Mouse (Mus musculus) spleen, adult 2 months (tissue): Measurements from ENCODE around the gene Adnp. TPM values are rescaled to one million over a fixed set of nuclear protein-coding genes. Genes with fewer than 3 reads are reported as not detected.

ENCODE experiments used
- DNase-seq, 2 experiments: peaks; one replicate each; pipeline versions ENCODE4 v3.0.0 to v3.0.0-alpha.2; 2012 to 2021; ENCODE audit warnings: low spot score in 2 of 2, low read depth in 1 of 2
- H3K27ac ChIP-seq: fragments of 200-500 bp; 2 replicates; pipeline ENCODE4 v1.5.1; 2012; ENCODE audit warnings: low read length, inconsistent platforms; ENCODE audit not compliant: insufficient read depth
- H3K27me3 ChIP-seq: fragments of 200-500 bp; 2 replicates; pipeline ENCODE4 v1.6.1; 2012; ENCODE audit warnings: mild to moderate bottlenecking, moderate library complexity, low read length, inconsistent platforms; ENCODE audit not compliant: control insufficient read depth, insufficient read depth
- H3K36me3 ChIP-seq: fragments of 200-500 bp; 2 replicates; pipeline ENCODE4 v1.6.1; 2012; ENCODE audit warnings: mild to moderate bottlenecking, low read length, inconsistent platforms; ENCODE audit not compliant: control insufficient read depth, insufficient read depth
- H3K4me1 ChIP-seq: fragments of 200-500 bp; 2 replicates; pipeline ENCODE4 v1.6.1; 2011; ENCODE audit warnings: inconsistent platforms; ENCODE audit not compliant: control insufficient read depth, insufficient read depth, insufficient read length
- H3K4me3 ChIP-seq: fragments of 200-500 bp; 2 replicates; pipeline ENCODE4 v1.5.1; 2011; ENCODE audit warnings: mild to moderate bottlenecking, inconsistent platforms; ENCODE audit not compliant: insufficient read depth, insufficient read length; ENCODE audit errors: extremely low read depth
- CTCF ChIP-seq: fragments of 200-500 bp; IDR thresholded peaks from 2 replicates; pipeline ENCODE4 v1.5.1; 2011; ENCODE audit warnings: mild to moderate bottlenecking, inconsistent platforms; ENCODE audit not compliant: insufficient read depth, insufficient read length, insufficient replicate concordance; ENCODE audit errors: extremely low read depth
- POLR2A ChIP-seq: fragments of 200-500 bp; IDR thresholded peaks from 2 replicates; pipeline ENCODE4 v1.6.1; 2011; ENCODE audit warnings: low read depth, low read length, inconsistent platforms
- WGBS: fragments of 180-500 bp; shearing (Covaris S2); methylation state at CpG from one replicate; pipeline ENCODE4 v1.1.7; 2018; 5-methylcytosine and 5-hydroxymethylcytosine counted together
- polyA plus RNA-seq: library from polyadenylated mRNA; depleted of rRNA; stranded (reverse); fragments of >200 nt; gene quantifications from 2 replicates; pipeline ENCODE4 v1.2.3, GENCODE M21; 2012

The Adnp gene
- polyA plus RNA-seq, 1 experiment, result 15.7 TPM

DNA sequence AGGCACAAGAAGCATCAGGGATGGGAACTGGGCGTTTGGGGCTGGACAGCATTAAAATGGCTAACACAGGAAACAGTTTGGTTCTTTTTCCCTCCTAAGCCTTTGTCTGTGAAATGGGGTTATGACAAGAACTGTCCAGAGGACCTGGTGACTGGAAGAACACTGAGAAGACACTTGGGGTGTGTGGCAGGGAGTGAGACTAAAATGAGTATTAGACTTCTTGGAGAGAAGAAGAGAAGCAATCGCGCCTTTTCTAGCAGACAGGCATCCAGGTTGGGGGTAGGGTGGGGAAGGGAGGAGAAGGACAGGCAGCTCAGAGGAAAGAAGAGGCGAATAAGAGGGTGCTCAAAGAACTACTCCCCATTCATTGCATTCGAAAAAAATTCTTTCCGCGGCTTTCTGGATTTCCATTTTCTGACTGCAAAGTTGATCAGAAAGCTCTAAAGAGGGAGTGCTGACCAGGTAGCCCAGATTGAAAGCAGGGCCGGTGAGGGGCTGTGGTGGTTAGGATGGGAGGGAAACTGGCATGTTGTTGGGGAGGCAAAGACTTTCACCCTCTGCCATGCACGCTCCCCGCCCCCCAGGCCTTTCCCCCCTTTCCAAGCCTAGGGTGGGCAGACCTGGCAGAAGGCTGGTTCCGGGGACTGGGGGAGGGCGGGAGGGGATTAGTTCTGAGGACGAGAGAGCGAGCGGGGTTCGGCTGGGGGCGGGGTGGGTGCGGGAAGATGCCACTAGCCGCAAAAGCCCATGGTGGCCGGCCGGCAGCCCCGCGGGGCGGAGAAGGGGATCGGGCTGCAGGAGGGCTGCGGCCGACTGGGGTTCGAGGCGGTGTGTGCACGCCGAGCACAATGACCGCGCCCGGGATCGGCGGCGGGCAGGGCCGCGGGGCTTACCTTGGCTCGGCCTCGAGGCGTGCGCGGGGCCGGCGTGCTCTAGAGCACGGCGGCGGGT lies 956 bp downstream of the Adnp start:
- Histone ChIP-seq H3K27ac (peak overlapping the region; percentile 98), H3K4me3 (peak overlapping the region; percentile 91), H3K36me3 (peaks cover 5% of the 10 kb centered on the region; the same call in 1 of the 2 replicates), H3K4me1 (peaks cover 17% of the 10 kb centered on the region), H3K27me3 (no peaks in the 10 kb centered on the region)
- TF ChIP-seq POLR2A, result no peak
- TF ChIP-seq CTCF, result no peak
- peak in 1 of 2 experiments; percentile 11 for DNase-seq
- WGBS, result under 1% methylated on average over 49 of the region's 49 CpGs

DNA sequence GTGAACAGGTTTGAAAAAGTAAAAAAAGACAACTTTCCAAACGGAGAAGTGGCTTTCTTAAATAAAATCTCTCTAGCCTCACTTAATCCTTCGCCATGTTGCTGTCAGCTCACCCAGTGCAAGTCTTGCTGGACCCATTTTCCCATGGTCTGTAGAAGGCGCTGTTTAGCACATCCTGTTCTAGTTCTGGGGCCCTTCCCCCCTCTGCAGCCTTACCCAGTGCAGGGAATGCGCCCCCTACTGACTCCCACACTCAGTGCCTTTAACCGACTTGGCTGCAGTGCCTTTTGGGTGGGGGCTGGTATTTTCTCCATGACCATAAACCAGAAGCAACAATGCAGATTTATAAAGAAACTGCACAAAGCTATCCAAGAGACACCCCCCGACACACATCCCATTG lies 1.6 kb downstream of the Adnp start:
- DNase-seq, result peak; percentile 87 to 89
- no peaks in the 10 kb centered on the region for H3K27me3 ChIP-seq
- peak overlapping the region; percentile 36; the same call in 1 of the 2 replicates for H3K27ac ChIP-seq
- 1% methylated on average over 6 of the region's 6 CpGs for WGBS
- TF ChIP-seq POLR2A (no peak), CTCF (peak; percentile 91; the same call in 1 of the 2 replicates)
- H3K36me3 ChIP-seq, result peaks cover 4% of the 10 kb centered on the region; the same call in 1 of the 2 replicates
- peak overlapping the region; percentile 91 for H3K4me3 ChIP-seq
- H3K4me1 ChIP-seq, result peaks cover 17% of the 10 kb centered on the region

DNA sequence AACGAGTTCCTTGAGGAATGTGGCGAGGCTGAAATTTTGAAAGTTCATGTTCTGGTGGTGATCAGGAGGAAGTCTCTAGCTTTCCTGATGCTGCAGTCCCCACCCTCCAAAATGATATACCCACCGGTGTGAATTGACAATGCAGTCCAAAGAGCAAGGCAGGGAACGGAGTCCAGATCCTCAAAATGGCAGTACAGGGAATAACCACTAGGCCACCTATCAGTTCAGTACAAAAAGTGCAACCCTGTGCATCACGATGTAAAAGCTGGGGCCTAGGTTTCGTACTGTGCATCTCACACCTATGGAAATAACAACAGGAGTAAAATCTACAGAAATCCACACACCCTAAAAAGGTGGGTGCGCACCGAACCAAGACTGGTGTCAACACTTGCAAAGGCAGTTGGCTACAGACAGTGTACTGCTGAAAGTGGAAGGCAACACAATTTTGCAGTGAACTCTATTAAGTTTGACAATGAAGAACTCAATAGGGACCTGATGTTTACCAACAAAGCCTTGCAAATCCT lies 2.4 kb downstream of the Adnp start:
- peaks cover 4% of the 10 kb centered on the region; the same call in 1 of the 2 replicates for H3K36me3 ChIP-seq
- H3K27ac ChIP-seq, result no peak overlapping the region
- DNase-seq, result no peak
- H3K27me3 ChIP-seq, result no peaks in the 10 kb centered on the region
- no peak overlapping the region for H3K4me3 ChIP-seq
- H3K4me1 ChIP-seq, result peaks cover 20% of the 10 kb centered on the region
- 73% methylated on average over 8 of the region's 8 CpGs for WGBS
- TF ChIP-seq POLR2A (no peak), CTCF (no peak)

DNA sequence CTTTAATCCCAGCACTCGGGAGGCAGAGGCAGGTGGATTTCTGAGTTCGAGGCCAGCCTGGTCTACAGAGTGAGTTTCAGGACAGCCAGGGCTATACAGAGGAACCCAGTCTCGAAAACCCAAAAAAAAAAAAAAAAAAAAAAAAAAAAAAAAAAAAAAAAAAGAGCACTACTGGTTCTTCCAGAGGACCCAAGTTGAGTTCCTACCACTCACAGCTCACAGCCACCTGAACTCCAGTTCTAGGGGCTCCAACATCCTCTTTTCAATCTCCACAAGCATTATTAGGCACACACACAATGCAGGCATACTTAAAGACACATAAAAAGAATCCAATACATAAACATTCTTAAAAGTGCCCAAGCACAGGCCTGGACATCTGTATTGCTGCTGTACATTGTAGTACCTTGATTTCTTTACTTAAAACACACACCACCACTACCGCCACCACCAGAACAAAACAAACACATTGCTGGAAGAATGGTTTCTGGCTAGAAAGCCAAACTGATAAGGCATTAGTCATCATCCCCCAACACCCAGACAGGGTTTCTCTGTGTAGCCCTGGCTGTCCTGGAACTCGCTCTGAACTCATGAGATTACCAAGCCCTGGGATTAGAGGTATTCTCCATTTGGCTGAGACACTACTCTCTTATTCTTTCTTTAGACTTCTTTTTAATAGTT lies 6.8 kb downstream of the Adnp start:
- no peak for TF ChIP-seq CTCF
- TF ChIP-seq POLR2A, result no peak
- H3K27me3 ChIP-seq, result no peaks in the 10 kb centered on the region
- peaks cover 10% of the 10 kb centered on the region for H3K36me3 ChIP-seq
- H3K27ac ChIP-seq, result no peak overlapping the region
- H3K4me3 ChIP-seq, result no peak overlapping the region
- H3K4me1 ChIP-seq, result peaks cover 26% of the 10 kb centered on the region
- WGBS, result 78% methylated on average over 4 of the region's 5 CpGs
- DNase-seq, result no peak

DNA sequence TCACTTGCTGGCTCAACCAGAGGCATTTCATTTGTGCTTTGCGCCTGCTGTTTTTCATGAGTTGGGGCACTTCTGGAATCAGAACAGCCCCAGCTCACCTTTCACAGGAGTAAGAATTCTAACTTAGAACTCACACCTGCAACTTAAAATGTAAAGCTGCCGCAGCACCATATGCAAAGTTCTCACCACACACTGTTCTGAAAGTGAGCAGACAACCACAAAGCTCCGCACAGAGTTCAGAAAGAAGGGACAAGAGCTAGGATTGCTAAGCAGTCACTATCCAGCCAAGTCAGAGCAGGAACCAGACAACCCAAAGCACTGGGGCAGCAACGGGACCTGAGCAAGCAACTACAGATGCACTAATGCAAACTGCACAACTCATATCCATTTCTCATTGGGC lies 7.4 kb downstream of the Adnp start:
- Histone ChIP-seq H3K4me3 (no peak overlapping the region), H3K36me3 (peaks cover 11% of the 10 kb centered on the region), H3K4me1 (peaks cover 20% of the 10 kb centered on the region), H3K27ac (no peak overlapping the region), H3K27me3 (no peaks in the 10 kb centered on the region)
- TF ChIP-seq POLR2A, result no peak
- TF ChIP-seq CTCF, result no peak
- no peak for DNase-seq
- 60% methylated on average over 4 of the region's 4 CpGs for WGBS

DNA sequence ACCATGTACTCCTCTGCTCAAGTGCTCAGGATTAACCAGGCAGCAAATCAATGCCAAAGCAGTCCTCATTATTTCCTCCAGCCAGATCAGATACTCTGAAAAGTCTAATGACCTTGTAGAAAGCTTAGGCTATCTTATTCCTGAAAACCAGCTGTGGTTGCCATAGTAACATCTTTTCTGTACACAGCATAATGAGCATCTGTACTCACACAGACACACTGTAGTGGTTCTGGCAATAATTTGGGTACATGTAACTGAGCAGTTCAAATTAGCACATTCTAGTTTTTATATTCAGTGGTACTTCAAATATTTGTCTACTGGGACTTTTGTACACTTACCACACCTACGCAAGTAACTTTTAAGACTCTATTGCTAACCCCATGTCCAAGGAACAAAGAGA lies 8.5 kb downstream of the Adnp start:
- H3K4me3 ChIP-seq, result no peak overlapping the region
- WGBS, result 89% methylated on average over 1 of the region's 1 CpGs
- peaks cover 18% of the 10 kb centered on the region for H3K4me1 ChIP-seq
- no peak for DNase-seq
- H3K27ac ChIP-seq, result no peak overlapping the region
- no peaks in the 10 kb centered on the region for H3K27me3 ChIP-seq
- H3K36me3 ChIP-seq, result peaks cover 11% of the 10 kb centered on the region
- TF ChIP-seq CTCF (no peak), POLR2A (no peak)
